Mouse (Mus musculus) liver, postnatal 0 days (tissue): ENCODE measurements around the gene Nfat5.

ENCODE experiments used
- CTCF ChIP-seq: sonication (generic); IDR thresholded peaks from 2 replicates; pipeline ENCODE4 v1.5.1; 2016; ENCODE audit warnings: antibody characterized with exemption, low read depth
- EP300 ChIP-seq: IDR thresholded peaks from 2 replicates; pipeline ENCODE4 v1.6.1; 2016; ENCODE audit warnings: antibody characterized with exemption, low read depth, mild to moderate bottlenecking

GRCm38 (mm10) chr8:107295450-107295849, 2.2 kb downstream of the Nfat5 start:
- TF ChIP-seq CTCF (no peak), EP300 (no peak)
